Mouse (Mus musculus): ENCODE results near the gene Paqr9.
"Not testable (repeated sequence)": the region's sequence is repeated elsewhere in the genome, so short reads cannot be mapped to it uniquely, and the experiment has no call there.

Gene Paqr9

GRCm38 (mm10) chr9:95559059-95559935 lies at the start of gene Paqr9:
Paqr9 (plus strand) TSS chr9:95559657.
- peak; percentile 76 to 84 for DNase-seq (ENCODE audit: low spot score in 2 of 2)

- DNase-seq (ENCODE audit: low spot score in 2 of 2) = peak in 1 of 2 experiments; percentile 31
These were observed 48.6 kb upstream of the Paqr9 start for GRCm38 (mm10) chr9:95510693-95511404.

DNA sequence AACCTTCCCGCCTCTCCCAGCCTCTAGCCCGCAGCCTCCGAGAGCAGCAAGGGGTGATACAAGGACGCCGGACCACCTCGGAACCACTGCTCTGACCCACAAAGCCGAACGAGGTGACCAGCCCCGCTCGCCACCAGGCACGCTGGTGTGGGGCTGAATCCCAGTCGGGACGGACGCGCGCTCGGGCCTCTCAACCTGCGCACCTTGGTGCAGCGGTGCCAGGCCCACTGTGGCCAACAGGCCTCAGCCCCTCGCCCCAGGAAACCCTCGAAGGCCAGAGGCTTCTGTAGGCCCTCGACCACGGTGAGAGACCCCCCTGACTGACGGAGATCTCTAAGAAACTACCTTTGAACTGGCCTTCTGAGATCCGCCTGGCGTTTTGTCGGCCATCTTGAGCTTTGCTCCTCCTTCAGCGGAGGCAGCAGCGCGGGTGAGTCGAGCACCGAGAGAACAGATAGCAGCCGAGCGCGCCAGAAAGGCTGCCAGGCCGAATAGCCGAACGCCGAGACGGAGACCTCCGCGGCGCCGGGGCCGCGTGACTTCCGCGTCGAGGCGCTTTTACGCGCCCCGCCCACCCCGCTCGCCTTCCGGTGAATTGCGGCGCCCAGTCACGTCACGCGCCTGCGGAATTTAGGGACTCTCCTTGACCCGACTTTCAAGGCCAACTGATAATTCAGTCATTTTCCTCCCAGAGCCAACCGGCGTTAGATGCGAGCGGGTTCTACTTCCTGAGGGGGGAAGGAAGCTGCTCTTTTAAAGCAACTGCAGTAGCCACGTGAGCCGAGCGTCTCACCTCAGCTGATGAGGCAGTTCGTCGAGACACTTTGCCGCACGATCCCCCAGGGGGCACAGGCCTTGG lies 47.8 kb upstream of the Paqr9 start, which contains the start of gene U2surp:
U2surp (minus strand) TSS at position 525 of the 859 bp plus-strand sequence.
- peak; percentile 93 to 98 for DNase-seq (ENCODE audit: low spot score in 2 of 2)

GRCm38 (mm10) chr9:95512331-95513030 lies 47.0 kb upstream of the Paqr9 start:
- no peak for DNase-seq (ENCODE audit: low spot score in 2 of 2)

GRCm38 (mm10) chr9:95513776-95514175 lies 45.7 kb upstream of the Paqr9 start:
- DNase-seq (ENCODE audit: low spot score in 2 of 2) = no peak

DNA sequence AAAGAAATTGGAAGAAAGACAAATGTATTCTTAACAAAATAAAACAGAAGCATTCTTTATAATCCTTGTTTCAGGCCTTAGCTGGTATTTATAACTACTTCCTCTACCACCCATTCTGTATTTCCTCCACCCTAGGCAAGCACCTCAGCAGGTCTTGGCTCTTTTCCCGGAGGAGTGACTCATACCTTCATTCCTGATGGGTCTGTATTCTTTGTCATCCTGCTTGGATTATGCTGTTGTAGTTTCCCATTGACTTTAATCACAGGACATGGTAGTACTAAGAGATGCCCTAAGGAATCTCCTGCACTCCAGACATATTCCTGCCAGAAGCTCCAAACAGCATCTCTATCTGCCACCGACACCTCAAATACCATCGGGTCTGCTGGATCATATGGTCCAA lies 45.1 kb upstream of the Paqr9 start:
- DNase-seq (ENCODE audit: low spot score in 2 of 2) = not testable (repeated sequence)

GRCm38 (mm10) chr9:95520563-95520962 lies 38.9 kb upstream of the Paqr9 start:
- no peak for DNase-seq (ENCODE audit: low spot score in 2 of 2)

DNA sequence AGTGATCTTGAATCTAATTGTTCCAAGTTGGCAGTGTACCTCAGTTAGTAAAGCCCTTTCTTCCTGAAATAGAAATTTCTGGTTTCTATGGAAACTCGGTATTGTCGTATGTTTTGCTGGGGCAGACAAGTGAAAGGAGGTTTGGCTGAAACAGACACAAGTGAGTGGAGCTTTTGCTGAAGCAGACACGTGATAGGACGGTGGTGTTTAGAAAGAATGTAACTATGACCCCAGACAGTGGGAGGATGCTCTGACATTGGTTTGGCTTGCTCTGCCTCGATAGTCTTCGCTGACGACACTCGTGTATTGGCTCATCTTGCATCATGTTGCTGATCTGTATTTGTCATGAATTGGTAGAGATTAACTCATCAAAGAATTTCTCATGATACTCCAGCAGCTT lies 38.4 kb upstream of the Paqr9 start:
- no peak for DNase-seq (ENCODE audit: low spot score in 2 of 2)

DNA sequence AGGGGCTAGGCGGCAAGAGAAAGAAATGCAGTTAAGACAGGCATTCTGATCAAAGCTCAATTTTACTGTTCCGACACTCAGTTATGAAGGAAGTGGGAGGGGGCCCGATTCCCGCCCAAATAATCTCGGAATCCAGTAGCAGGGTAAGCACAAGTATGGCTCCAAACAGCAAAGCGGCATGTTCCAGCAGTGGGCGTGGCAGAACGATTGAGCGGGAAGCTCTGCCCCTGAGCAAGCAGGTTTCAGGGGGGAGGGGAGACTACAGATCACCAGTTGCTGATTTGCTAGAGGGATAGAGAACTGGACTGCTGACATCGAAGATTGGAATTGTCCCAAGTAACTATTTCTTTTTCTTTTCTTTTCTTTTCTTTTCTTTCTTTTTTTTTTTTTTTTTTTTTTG lies 37.9 kb upstream of the Paqr9 start:
- no peak for DNase-seq (ENCODE audit: low spot score in 2 of 2)

- DNase-seq (ENCODE audit: low spot score in 2 of 2) = no peak
These were observed 36.9 kb upstream of the Paqr9 start for GRCm38 (mm10) chr9:95522561-95522960.

GRCm38 (mm10) chr9:95525376-95525775 lies 34.1 kb upstream of the Paqr9 start:
- no peak for DNase-seq (ENCODE audit: low spot score in 2 of 2)

- peak in 1 of 2 experiments; percentile 36 for DNase-seq (ENCODE audit: low spot score in 2 of 2)
These were observed 33.5 kb upstream of the Paqr9 start for GRCm38 (mm10) chr9:95525961-95526360.

- DNase-seq (ENCODE audit: low spot score in 2 of 2) = no peak
These were observed 31.8 kb upstream of the Paqr9 start for GRCm38 (mm10) chr9:95527676-95528075.

DNA sequence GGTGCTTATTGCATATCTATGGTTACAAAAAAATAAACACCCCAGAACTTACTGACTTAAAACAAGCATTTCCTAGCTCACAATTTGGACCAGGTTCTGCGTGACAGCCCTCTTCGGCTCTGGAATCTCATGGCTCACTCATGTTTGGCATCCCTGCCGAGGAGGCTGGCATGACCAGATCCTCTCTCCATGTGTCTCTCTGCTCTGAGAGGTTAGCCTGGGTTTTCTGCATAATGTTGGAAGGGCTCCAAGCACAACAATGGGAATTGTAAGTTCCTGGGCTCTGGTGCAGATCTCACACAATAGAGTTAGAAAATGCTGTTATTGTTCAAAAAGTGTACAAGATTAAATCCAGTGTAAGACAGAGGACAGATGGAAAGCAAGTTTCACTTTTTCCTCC lies 28.3 kb upstream of the Paqr9 start:
- no peak for DNase-seq (ENCODE audit: low spot score in 2 of 2)

- no peak for DNase-seq (ENCODE audit: low spot score in 2 of 2)
These were observed 25.6 kb upstream of the Paqr9 start for GRCm38 (mm10) chr9:95533817-95534216.

GRCm38 (mm10) chr9:95539176-95539800 lies 20.2 kb upstream of the Paqr9 start:
- DNase-seq (ENCODE audit: low spot score in 2 of 2) = no peak

GRCm38 (mm10) chr9:95540487-95540886 lies 19.0 kb upstream of the Paqr9 start:
- peak; percentile 79 to 91 for DNase-seq (ENCODE audit: low spot score in 2 of 2)

GRCm38 (mm10) chr9:95541208-95541607 lies 18.2 kb upstream of the Paqr9 start:
- no peak for DNase-seq (ENCODE audit: low spot score in 2 of 2)

- no peak for DNase-seq (ENCODE audit: low spot score in 2 of 2)
These were observed 17.6 kb upstream of the Paqr9 start for GRCm38 (mm10) chr9:95541650-95542432.

DNA sequence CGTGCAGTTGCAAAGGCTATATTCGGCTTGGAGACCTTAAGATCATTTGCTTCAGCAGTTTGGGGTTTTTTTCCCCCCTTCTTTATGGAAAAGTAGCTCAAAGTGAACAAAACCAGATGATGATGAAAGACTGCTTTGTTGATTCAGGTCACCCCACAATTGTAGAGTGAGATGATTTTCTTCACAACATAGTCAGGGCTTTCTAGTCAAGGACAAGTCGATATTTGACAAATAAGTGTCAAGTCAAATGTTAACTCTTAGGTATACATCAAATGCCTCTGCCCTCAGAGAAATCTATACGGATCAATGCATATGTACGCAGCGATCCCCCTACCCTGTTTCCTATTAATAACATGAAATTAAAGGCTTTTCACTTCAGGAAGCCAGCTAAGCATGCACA lies 17.0 kb upstream of the Paqr9 start:
- DNase-seq (ENCODE audit: low spot score in 2 of 2) = no peak
